Mouse (Mus musculus) thymus, postnatal 25 days (tissue): Measurements from ENCODE around the gene Rufy2.
A peak's percentile ranks its signal among the peaks of the same experiment; 100 is the strongest.

Experiments
- DNase-seq: peaks from one replicate; pipeline ENCODE4 v3.0.0; 2022

Rufy2 gene

GRCm38 (mm10) chr10:62980039-62980954, at the start of gene Rufy2:
Gene Rufy2 (plus strand): TSS chr10:62980223.
- DNase-seq, result peak; percentile 86

GRCm38 (mm10) chr10:62932381-62932780, 47.6 kb upstream of the Rufy2 start:
- DNase-seq, result no peak

GRCm38 (mm10) chr10:62944975-62945580, 34.9 kb upstream of the Rufy2 start:
- no peak for DNase-seq

- peak; percentile 74 for DNase-seq
Observed at GRCm38 (mm10) chr10:62946738-62947471, 33.1 kb upstream of the Rufy2 start, which contains the start of gene Dna2. Gene Dna2 (plus strand): TSS chr10:62947026.

GRCm38 (mm10) chr10:62948551-62948950, 31.5 kb upstream of the Rufy2 start:
- no peak for DNase-seq

GRCm38 (mm10) chr10:62963956-62964355, 16.1 kb upstream of the Rufy2 start:
- no peak for DNase-seq

GRCm38 (mm10) chr10:62965796-62966195, 14.2 kb upstream of the Rufy2 start:
- no peak for DNase-seq

GRCm38 (mm10) chr10:62966291-62966690, 13.7 kb upstream of the Rufy2 start:
- no peak for DNase-seq

- no peak for DNase-seq
Observed at GRCm38 (mm10) chr10:62971821-62972220, 8.2 kb upstream of the Rufy2 start.

GRCm38 (mm10) chr10:62979667-62980038, 370 bp upstream of the Rufy2 start:
- no peak for DNase-seq

- peak; percentile 55 for DNase-seq
Observed at GRCm38 (mm10) chr10:62984072-62984471, 4.0 kb downstream of the Rufy2 start.

GRCm38 (mm10) chr10:62984495-62984894, 4.5 kb downstream of the Rufy2 start:
- DNase-seq, result no peak

- peak; percentile 42 for DNase-seq
Observed at GRCm38 (mm10) chr10:62987341-62987740, 7.3 kb downstream of the Rufy2 start.

- DNase-seq, result no peak
Observed at GRCm38 (mm10) chr10:62990636-62991035, 10.6 kb downstream of the Rufy2 start.

- no peak for DNase-seq
Observed at GRCm38 (mm10) chr10:62993991-62994390, 14.0 kb downstream of the Rufy2 start.

- no peak for DNase-seq
Observed at GRCm38 (mm10) chr10:63000584-63000983, 20.6 kb downstream of the Rufy2 start.

- DNase-seq, result no peak
Observed at GRCm38 (mm10) chr10:63003252-63003651, 23.2 kb downstream of the Rufy2 start.

- DNase-seq, result no peak
Observed at GRCm38 (mm10) chr10:63004556-63004955, 24.5 kb downstream of the Rufy2 start.

GRCm38 (mm10) chr10:63008193-63008592, 28.2 kb downstream of the Rufy2 start:
- no peak for DNase-seq

- no peak for DNase-seq
Observed at GRCm38 (mm10) chr10:63010268-63010667, 30.2 kb downstream of the Rufy2 start.

GRCm38 (mm10) chr10:63011556-63011955, 31.5 kb downstream of the Rufy2 start:
- no peak for DNase-seq

GRCm38 (mm10) chr10:63013476-63013875, 33.5 kb downstream of the Rufy2 start:
- DNase-seq, result no peak

- no peak for DNase-seq
Observed at GRCm38 (mm10) chr10:63014168-63014567, 34.1 kb downstream of the Rufy2 start.
